Mouse (Mus musculus): ENCODE results near the gene Rnf115. TPM values are rescaled to one million over a fixed set of nuclear protein-coding genes. Genes with fewer than 3 reads are reported as not detected.

Rnf115 gene
- polyA plus RNA-seq, 1 experiment from 2014 or later = 59.0 TPM

DNA sequence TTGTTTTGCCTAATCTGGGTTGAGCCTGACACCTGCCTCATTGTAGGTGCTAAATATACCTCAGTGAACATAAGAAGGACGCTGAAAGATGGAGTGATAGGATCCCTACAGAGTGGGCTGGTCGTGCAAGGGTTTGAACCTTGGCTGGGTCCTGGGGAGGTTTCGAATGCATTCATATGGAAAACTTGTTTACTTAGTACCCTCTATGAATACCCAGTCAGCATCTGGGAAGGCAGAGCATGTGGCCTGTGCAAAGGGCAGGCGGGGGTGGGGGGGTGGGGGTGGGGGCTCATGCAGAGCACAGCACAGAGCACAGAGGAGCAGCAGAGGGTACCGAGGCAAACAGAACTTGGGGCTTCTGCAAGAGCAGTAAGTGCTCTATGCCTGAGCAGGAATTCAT lies 105.5 kb downstream of the Rnf115 start:
- H3K4me3 ChIP-seq (replicated peaks; ENCODE audit: low read depth, low read length) = no peak overlapping the region
- no peaks in the 10 kb centered on the region for H3K4me1 ChIP-seq (replicated peaks; ENCODE audit: insufficient read depth, low read length)
- ATAC-seq (replicated peaks; ENCODE audit: low FRiP score, low read depth) (peak; percentile 33; the same call in 1 of the 2 replicates), DNase-seq (ENCODE audit: low spot score) (no peak)
- H3K36me3 ChIP-seq (ENCODE audit: insufficient read depth, low read length) = no peaks in the 10 kb centered on the region
- H3K27me3 ChIP-seq (ENCODE audit: insufficient read depth, low read length) = no peaks in the 10 kb centered on the region
- no peak overlapping the region for H3K9ac ChIP-seq (ENCODE audit: low read depth, low read length)
- H3K4me2 ChIP-seq (ENCODE audit: low read length) = no peak overlapping the region
- 0 out of 2 replicates have a peak overlapping the region, but pooled peaks have one; percentile 50 for H3K27ac ChIP-seq
- 41% methylated on average over 5 of the region's 5 CpGs for WGBS
- H3K9me3 ChIP-seq (replicated peaks; ENCODE audit: low read length) = no peaks in the 10 kb centered on the region
- no peak for TF ChIP-seq CTCF (IDR thresholded peaks at IDR 0.05; ENCODE audit: low read depth)

DNA sequence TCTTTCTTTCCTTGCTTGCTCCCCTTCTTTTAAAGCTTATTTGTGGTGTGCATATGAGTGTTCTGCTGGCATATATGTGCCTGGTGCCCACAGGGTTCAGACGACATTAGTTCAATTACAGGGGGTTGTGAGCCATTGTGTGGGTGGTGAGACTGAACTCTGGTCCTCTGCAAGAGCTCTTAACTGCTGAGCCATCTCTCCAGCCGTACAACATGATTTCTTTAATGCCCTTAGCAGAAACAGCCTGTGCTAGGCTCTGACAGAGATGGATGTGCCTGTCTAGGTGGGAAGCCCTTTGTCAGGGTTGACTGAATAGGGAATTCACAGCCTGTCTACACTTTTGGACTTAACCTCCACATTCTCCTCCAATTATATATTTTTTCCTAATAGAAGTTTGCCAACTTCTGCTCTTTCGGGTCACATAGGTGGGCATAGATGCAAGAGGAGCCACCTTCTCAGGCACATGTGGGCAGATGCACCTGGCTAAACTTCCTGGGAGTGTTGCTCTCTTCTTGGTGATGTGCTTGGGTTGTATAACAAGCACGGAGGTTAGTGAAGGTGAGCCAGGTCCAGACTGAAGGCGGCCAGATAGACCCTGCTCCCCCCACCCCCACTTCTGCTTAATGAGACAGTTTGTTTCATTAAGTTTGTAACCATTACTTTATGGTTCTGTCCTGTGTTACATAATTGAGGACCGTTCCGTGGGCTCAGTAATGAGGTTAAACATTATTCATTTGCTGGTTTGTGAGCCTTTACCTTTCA lies 107.3 kb downstream of the Rnf115 start:
- H3K36me3 ChIP-seq (ENCODE audit: insufficient read depth, low read length) = no peaks in the 10 kb centered on the region
- H3K4me3 ChIP-seq (replicated peaks; ENCODE audit: low read depth, low read length) = no peak overlapping the region
- no peaks in the 10 kb centered on the region for H3K9me3 ChIP-seq (replicated peaks; ENCODE audit: low read length)
- no peak overlapping the region for H3K9ac ChIP-seq (ENCODE audit: low read depth, low read length)
- H3K27ac ChIP-seq = peak overlapping the region; percentile 36; the same call in 1 of the 2 replicates
- ATAC-seq (replicated peaks; ENCODE audit: low FRiP score, low read depth) = no peak
- DNase-seq (ENCODE audit: low spot score) = no peak
- H3K4me1 ChIP-seq (replicated peaks; ENCODE audit: insufficient read depth, low read length) = no peaks in the 10 kb centered on the region
- no peak for TF ChIP-seq CTCF (IDR thresholded peaks at IDR 0.05; ENCODE audit: low read depth)
- H3K27me3 ChIP-seq (ENCODE audit: insufficient read depth, low read length) = no peaks in the 10 kb centered on the region
- H3K4me2 ChIP-seq (ENCODE audit: low read length) = peak overlapping the region; percentile 21
- WGBS = 43% methylated on average over 7 of the region's 7 CpGs

DNA sequence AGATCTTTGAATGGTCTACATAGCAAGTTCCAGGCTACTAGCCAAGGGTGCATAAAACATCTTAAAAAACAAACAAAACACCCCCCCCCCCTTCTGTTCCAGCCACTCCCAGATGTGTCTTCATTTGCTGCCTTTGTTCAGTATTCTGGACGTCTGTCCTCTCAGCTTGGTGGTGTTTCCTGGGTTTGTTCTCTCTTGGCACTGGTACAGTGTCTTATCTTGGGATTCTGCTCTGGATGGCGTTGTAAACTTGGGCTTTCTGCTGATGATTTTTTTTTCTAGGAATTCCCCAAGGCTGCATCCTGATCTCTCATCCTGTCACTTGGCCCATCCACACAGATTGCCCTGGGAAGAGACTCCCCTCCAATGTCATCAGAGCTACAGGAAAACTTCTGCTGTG lies 109.0 kb downstream of the Rnf115 start:
- no peaks in the 10 kb centered on the region for H3K9me3 ChIP-seq (replicated peaks; ENCODE audit: low read length)
- no peak overlapping the region for H3K27ac ChIP-seq
- H3K4me1 ChIP-seq (replicated peaks; ENCODE audit: insufficient read depth, low read length) = no peaks in the 10 kb centered on the region
- TF ChIP-seq CTCF (IDR thresholded peaks at IDR 0.05; ENCODE audit: low read depth) = no peak
- no peak for DNase-seq (ENCODE audit: low spot score)
- H3K4me2 ChIP-seq (ENCODE audit: low read length) = no peak overlapping the region
- no peak overlapping the region for H3K9ac ChIP-seq (ENCODE audit: low read depth, low read length)
- 36% methylated on average over 2 of the region's 2 CpGs for WGBS
- no peak for ATAC-seq (replicated peaks; ENCODE audit: low FRiP score, low read depth)
- no peaks in the 10 kb centered on the region for H3K36me3 ChIP-seq (ENCODE audit: insufficient read depth, low read length)
- H3K27me3 ChIP-seq (ENCODE audit: insufficient read depth, low read length) = no peaks in the 10 kb centered on the region
- no peak overlapping the region for H3K4me3 ChIP-seq (replicated peaks; ENCODE audit: low read depth, low read length)

DNA sequence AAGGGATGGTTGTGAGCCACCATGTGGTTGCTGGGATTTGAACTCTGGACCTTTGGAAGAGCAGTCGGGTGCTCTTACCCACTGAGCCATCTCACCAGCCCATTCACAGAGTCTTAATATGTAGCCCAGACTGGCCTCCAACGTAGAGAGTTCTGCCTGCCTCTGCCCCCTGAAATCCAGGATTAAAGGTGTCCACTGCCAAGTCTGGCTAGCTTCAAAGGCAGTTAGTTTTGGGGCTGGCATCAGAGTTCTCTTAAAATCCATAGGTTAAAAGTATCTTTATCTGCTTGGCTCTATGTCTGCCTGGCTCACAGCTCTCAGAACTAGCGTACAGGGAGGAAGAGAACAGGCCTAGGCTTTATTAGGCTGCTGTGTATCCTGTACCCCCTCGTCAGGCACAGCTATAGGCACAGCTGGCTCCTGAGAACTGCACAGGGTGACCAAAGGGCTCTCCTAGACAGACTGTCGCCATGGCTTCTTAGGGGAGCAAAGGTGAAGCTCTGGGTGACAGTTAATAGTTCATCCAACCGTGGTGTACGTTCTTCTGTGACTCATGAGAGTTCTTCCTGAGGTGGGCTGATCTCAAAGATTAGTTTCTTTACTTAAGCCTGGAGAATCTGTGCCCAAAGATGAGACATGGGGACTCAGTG lies 111.7 kb downstream of the Rnf115 start:
- peak; percentile 40 for DNase-seq (ENCODE audit: low spot score)
- no peaks in the 10 kb centered on the region for H3K9me3 ChIP-seq (replicated peaks; ENCODE audit: low read length)
- H3K36me3 ChIP-seq (ENCODE audit: insufficient read depth, low read length) = no peaks in the 10 kb centered on the region
- peak overlapping the region; percentile 80 for H3K27ac ChIP-seq
- no peak overlapping the region for H3K4me2 ChIP-seq (ENCODE audit: low read length)
- 48% methylated on average over 7 of the region's 7 CpGs for WGBS
- no peak overlapping the region for H3K4me3 ChIP-seq (replicated peaks; ENCODE audit: low read depth, low read length)
- H3K4me1 ChIP-seq (replicated peaks; ENCODE audit: insufficient read depth, low read length) = no peaks in the 10 kb centered on the region
- no peak for TF ChIP-seq CTCF (IDR thresholded peaks at IDR 0.05; ENCODE audit: low read depth)
- ATAC-seq (replicated peaks; ENCODE audit: low FRiP score, low read depth) = peak; percentile 94
- H3K27me3 ChIP-seq (ENCODE audit: insufficient read depth, low read length) = no peaks in the 10 kb centered on the region
- H3K9ac ChIP-seq (ENCODE audit: low read depth, low read length) = no peak overlapping the region

Other genes starting within 250 kb of the Rnf115 start
- gene Hfe2, start 202.5 kb upstream of the Rnf115 start, polyA plus RNA-seq (2015; fragmentation: Nextera tagmentation; extraction: Ambion mirVana) = 0.07 and 0.10 TPM in 2 replicates
- gene Txnip, start 169.7 kb upstream of the Rnf115 start, polyA plus RNA-seq (2015; fragmentation: Nextera tagmentation; extraction: Ambion mirVana) = 241 and 254 TPM in 2 replicates
- not detected in 2 replicates for gene Gm16253, start 150.7 kb upstream of the Rnf115 start, polyA plus RNA-seq (2015; fragmentation: Nextera tagmentation; extraction: Ambion mirVana)
- gene Polr3gl, start 133.5 kb upstream of the Rnf115 start, polyA plus RNA-seq (2015; fragmentation: Nextera tagmentation; extraction: Ambion mirVana) = 26.0 and 28.2 TPM in 2 replicates
- gene Ankrd34a, start 131.0 kb upstream of the Rnf115 start, polyA plus RNA-seq (2015; fragmentation: Nextera tagmentation; extraction: Ambion mirVana) = 1.2 and 1.3 TPM in 2 replicates
- 4.9 and 5.2 TPM in 2 replicates for gene Lix1l, start 126.5 kb upstream of the Rnf115 start, polyA plus RNA-seq (2015; fragmentation: Nextera tagmentation; extraction: Ambion mirVana)
- gene Rbm8a, start 97.7 kb upstream of the Rnf115 start, polyA plus RNA-seq (2015; fragmentation: Nextera tagmentation; extraction: Ambion mirVana) = 100 and 111 TPM in 2 replicates
- 69.4 and 70.1 TPM in 2 replicates for gene Pex11b, start 92.3 kb upstream of the Rnf115 start, polyA plus RNA-seq (2015; fragmentation: Nextera tagmentation; extraction: Ambion mirVana)
- 0.06 TPM in 1 of 2 replicates, not detected in the other for gene Gm42957, start 92.2 kb upstream of the Rnf115 start, polyA plus RNA-seq (2015; fragmentation: Nextera tagmentation; extraction: Ambion mirVana)
- gene Itga10, start 82.1 kb upstream of the Rnf115 start, polyA plus RNA-seq (2015; fragmentation: Nextera tagmentation; extraction: Ambion mirVana) = 0.42 and 0.59 TPM in 2 replicates
- gene Ankrd35, start 57.5 kb upstream of the Rnf115 start, polyA plus RNA-seq (2015; fragmentation: Nextera tagmentation; extraction: Ambion mirVana) = 1.0 and 1.3 TPM in 2 replicates
- gene Pias3, start 31.3 kb upstream of the Rnf115 start, polyA plus RNA-seq (2015; fragmentation: Nextera tagmentation; extraction: Ambion mirVana) = 38.7 and 39.1 TPM in 2 replicates
- 8.2 and 9.5 TPM in 2 replicates for gene Nudt17, start 19.1 kb upstream of the Rnf115 start, polyA plus RNA-seq (2015; fragmentation: Nextera tagmentation; extraction: Ambion mirVana)
- 25.3 and 29.8 TPM in 2 replicates for gene Polr3c, start within 50 bp of the Rnf115 start, polyA plus RNA-seq (2015; fragmentation: Nextera tagmentation; extraction: Ambion mirVana)
- 322 and 401 TPM in 2 replicates for gene Pdzk1, start 101.6 kb downstream of the Rnf115 start, polyA plus RNA-seq (2015; fragmentation: Nextera tagmentation; extraction: Ambion mirVana)
- 0.06 and 0.09 TPM in 2 replicates for gene Cd160, start 101.7 kb downstream of the Rnf115 start, polyA plus RNA-seq (2015; fragmentation: Nextera tagmentation; extraction: Ambion mirVana)
- 12.4 and 14.7 TPM in 2 replicates for gene Gja5, start 177.0 kb downstream of the Rnf115 start, polyA plus RNA-seq (2015; fragmentation: Nextera tagmentation; extraction: Ambion mirVana)
- 32.8 and 36.6 TPM in 2 replicates for gene Gpr89, start 177.7 kb downstream of the Rnf115 start, polyA plus RNA-seq (2015; fragmentation: Nextera tagmentation; extraction: Ambion mirVana)
- 0.04 and 0.07 TPM in 2 replicates for gene Gja8, start 198.4 kb downstream of the Rnf115 start, polyA plus RNA-seq (2015; fragmentation: Nextera tagmentation; extraction: Ambion mirVana)

All from kidney, postnatal 0 days (tissue).